Mouse (Mus musculus) small intestine, adult 2 months (tissue): ENCODE measurements at regions not wholly inside any gene's neighbourhood (a gene's known extent, or its start where the extent isn't known, plus 50 kb on each side); places are given as distances from the start of the nearest gene placed in this dataset.

ENCODE experiments used
- CTCF ChIP-seq: fragments of 200-500 bp; IDR thresholded peaks from 2 replicates; pipeline ENCODE4 v1.5.1; 2012; ENCODE audit warnings: low read depth, mild to moderate bottlenecking, control low read depth, inconsistent platforms, low read length, moderate library complexity, mixed read lengths; ENCODE audit not compliant: insufficient replicate concordance, insufficient read length; ENCODE audit errors: extremely low read depth
- POLR2A ChIP-seq: fragments of 200-500 bp; IDR thresholded peaks from 2 replicates; pipeline ENCODE4 v1.6.1; 2012; ENCODE audit warnings: low read depth, mild to moderate bottlenecking, control low read depth, inconsistent platforms, low read length, moderate library complexity

DNA sequence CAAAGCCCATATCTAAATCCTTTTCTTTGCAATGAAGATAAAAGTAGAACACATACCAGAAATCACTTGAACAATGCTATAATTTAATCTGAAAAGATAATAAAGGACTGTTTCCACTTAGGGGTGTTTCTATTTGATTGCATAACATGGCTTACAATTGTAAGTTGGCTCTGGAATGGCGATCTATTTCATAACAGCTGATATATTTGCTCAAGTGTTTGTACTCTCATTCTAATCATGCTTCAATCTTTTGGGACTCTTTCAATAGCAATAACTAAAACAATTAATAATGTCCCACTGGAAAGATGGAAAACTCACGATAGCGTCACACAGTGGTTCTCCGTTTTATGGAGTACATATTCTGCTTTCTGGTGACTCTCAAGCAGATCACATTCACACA is 208.0 kb upstream of the Tcf21 start:
- TF ChIP-seq CTCF: no peak
- TF ChIP-seq POLR2A: no peak
